Mouse (Mus musculus): ENCODE measurements around the gene Coa3. TPM values are rescaled to one million over a fixed set of nuclear protein-coding genes. Genes with fewer than 3 reads are reported as not detected.
A peak's percentile ranks its signal among the peaks of the same experiment; 100 is the strongest.

Gene Coa3
- total and polyA plus RNA-seq, 3 experiments, result 117 to 285 (median 177) TPM

- no peak for TF ChIP-seq TCF12 (IDR thresholded peaks at IDR 0.05; ENCODE audit: low read depth, low read length)
- TF ChIP-seq MAFK (IDR thresholded peaks at IDR 0.05; ENCODE audit: insufficient replicate concordance, low read length), result no peak
- TF ChIP-seq USF1 (IDR thresholded peaks at IDR 0.05; ENCODE audit: low read depth, low read length), result 0 out of 2 replicates have a peak, but pooled peaks have one; percentile 2
- no peaks in the 10 kb centered on the region; the same call in 1 of the 2 replicates for H3K79me2 ChIP-seq (replicated peaks; ENCODE audit: control insufficient read depth, extremely low read depth, insufficient read depth, poor library complexity, severe bottlenecking)
- no peak overlapping the region for H3K27ac ChIP-seq (ENCODE audit: insufficient read depth, low read depth)
- in situ Hi-C loops (cut with MboI; ENCODE audit: low pct_ligation_motif_present, low pct_unique_long_range_greater_than_20kb, low sequenced_read_pairs) (no loop called here), dilution Hi-C loops (cut with MboI; ENCODE audit: extremely low pct_ligation_motif_present, extremely low pct_unique_long_range_greater_than_20kb, low sequenced_read_pairs) (no loop called here)
- H3K36me3 ChIP-seq (replicated peaks in 1 of 2; ENCODE audit: control insufficient read depth in 1 of 2, insufficient read depth in 1 of 2, low read length in 1 of 2), result peaks cover 14 to 68% of the 10 kb centered on the region in 2 experiments
- H3K27me3 ChIP-seq (replicated peaks), result no peaks in the 10 kb centered on the region
- H3K4me2 ChIP-seq (ENCODE audit: insufficient read depth, low read depth, poor library complexity, severe bottlenecking), result no peak overlapping the region
- DNase-seq (ENCODE audit: extremely low read depth), result no peak
- H3K4me3 ChIP-seq (replicated peaks in 1 of 3; ENCODE audit: low read depth in 2 of 3, low read length in 2 of 3, poor library complexity in 1 of 3), result no peak overlapping the region
- no peaks in the 10 kb centered on the region for H3K9me3 ChIP-seq (replicated peaks; ENCODE audit: low read length)
- peaks cover 8 to 16% of the 10 kb centered on the region in 2 experiments; a peak in 3 of 4 replicates for H3K4me1 ChIP-seq (ENCODE audit: control insufficient read depth in 1 of 2, insufficient read depth in 2 of 2)
- no peak overlapping the region for H3K9ac ChIP-seq (ENCODE audit: insufficient read depth, low read depth)
Measured at GRCm38 (mm10) chr11:101272446-101272845, 6.5 kb downstream of the Coa3 start.

- H3K4me3 ChIP-seq (replicated peaks in 1 of 3; ENCODE audit: low read depth in 2 of 3, low read length in 2 of 3, poor library complexity in 1 of 3), result no peak overlapping the region
- dilution Hi-C loops (cut with MboI; ENCODE audit: extremely low pct_ligation_motif_present, extremely low pct_unique_long_range_greater_than_20kb, low sequenced_read_pairs), result no loop called here
- H3K4me1 ChIP-seq (ENCODE audit: control insufficient read depth in 1 of 2, insufficient read depth in 2 of 2), result no peaks in the 10 kb centered on the region
- no peaks in the 10 kb centered on the region for H3K79me2 ChIP-seq (replicated peaks; ENCODE audit: control insufficient read depth, extremely low read depth, insufficient read depth, poor library complexity, severe bottlenecking)
- DNase-seq (ENCODE audit: extremely low read depth), result no peak
- H3K9me3 ChIP-seq (replicated peaks; ENCODE audit: low read length), result no peaks in the 10 kb centered on the region
- H3K4me2 ChIP-seq (ENCODE audit: insufficient read depth, low read depth, poor library complexity, severe bottlenecking), result no peak overlapping the region
- H3K9ac ChIP-seq (ENCODE audit: insufficient read depth, low read depth), result no peak overlapping the region
- in situ Hi-C loops (cut with MboI; ENCODE audit: low pct_ligation_motif_present, low pct_unique_long_range_greater_than_20kb, low sequenced_read_pairs), result no loop called here
- no peaks in the 10 kb centered on the region for H3K27me3 ChIP-seq (replicated peaks)
- peaks cover 0 to 57% of the 10 kb centered on the region in 2 experiments for H3K36me3 ChIP-seq (replicated peaks in 1 of 2; ENCODE audit: control insufficient read depth in 1 of 2, insufficient read depth in 1 of 2, low read length in 1 of 2)
- TF ChIP-seq MXI1 (IDR thresholded peaks at IDR 0.05; ENCODE audit: low read depth, low read length), result no peak
- TF ChIP-seq MAZ (IDR thresholded peaks at IDR 0.05; ENCODE audit: low read depth, low read length), result no peak
- TF ChIP-seq ELF1 (IDR thresholded peaks at IDR 0.05; ENCODE audit: low read depth, low read length), result no peak
- TF ChIP-seq CHD2 (IDR thresholded peaks at IDR 0.05; ENCODE audit: low read length), result no peak
- no peak for TF ChIP-seq ZKSCAN1 (IDR thresholded peaks at IDR 0.05; ENCODE audit: borderline replicate concordance, low read depth, low read length)
- no peak for TF ChIP-seq CTCF (conservative IDR thresholded peaks at IDR 0.05 in 1 of 2, IDR thresholded peaks at IDR 0.05 in 1 of 2; ENCODE audit: low read depth in 2 of 2, low read length in 2 of 2)
- TF ChIP-seq PAX5 (IDR thresholded peaks at IDR 0.05; ENCODE audit: low read length), result no peak
- TF ChIP-seq HCFC1 (IDR thresholded peaks at IDR 0.05; ENCODE audit: low read depth, low read length), result no peak
- no peak for TF ChIP-seq TBP (conservative IDR thresholded peaks at IDR 0.05; ENCODE audit: low read depth, low read length)
- no peak for TF ChIP-seq GABPA (IDR thresholded peaks at IDR 0.05; ENCODE audit: insufficient replicate concordance, low read depth, low read length)
- no peak for TF ChIP-seq NRF1 (IDR thresholded peaks at IDR 0.05; ENCODE audit: low read depth, low read length)
- TF ChIP-seq IRF4 (IDR thresholded peaks at IDR 0.05; ENCODE audit: low read depth, low read length), result no peak
- TF ChIP-seq JUN (IDR thresholded peaks at IDR 0.05; ENCODE audit: insufficient read depth, low read depth, low read length), result no peak
- no peak for TF ChIP-seq UBTF (IDR thresholded peaks at IDR 0.05; ENCODE audit: low read depth, low read length)
- TF ChIP-seq MAX (IDR thresholded peaks at IDR 0.05; ENCODE audit: low read length), result no peak
- TF ChIP-seq USF2 (conservative IDR thresholded peaks at IDR 0.05; ENCODE audit: low read depth, low read length), result no peak
- TF ChIP-seq NELFE (IDR thresholded peaks at IDR 0.05; ENCODE audit: low read depth, low read length), result no peak
- TF ChIP-seq TCF12 (IDR thresholded peaks at IDR 0.05; ENCODE audit: low read depth, low read length), result no peak
- no peak for TF ChIP-seq USF1 (IDR thresholded peaks at IDR 0.05; ENCODE audit: low read depth, low read length)
- H3K27ac ChIP-seq (ENCODE audit: insufficient read depth, low read depth), result no peak overlapping the region
Measured at GRCm38 (mm10) chr11:101269577-101270116, 9.3 kb downstream of the Coa3 start.
